Mouse (Mus musculus): ENCODE results near the gene Prkch. TPM values are rescaled to one million over a fixed set of nuclear protein-coding genes. Genes with fewer than 3 reads are reported as not detected.
"Not testable (repeated sequence)": the region's sequence is repeated elsewhere in the genome, so short reads cannot be mapped to it uniquely, and the experiment has no call there.

Gene Prkch
- 5.6 and 6.5 TPM in 2 replicates for polyA plus RNA-seq (2015; fragmentation: Nextera tagmentation; extraction: Ambion mirVana)

GRCm38 (mm10) chr12:73584610-73585240 lies at the start of gene Prkch:
TSS of gene Prkch (plus strand) at chr12:73584796.
- H3K36me3 ChIP-seq, result no peaks in the 10 kb centered on the region
- no peaks in the 10 kb centered on the region for H3K9me3 ChIP-seq
- H3K4me2 ChIP-seq, result peak within 1 kb of the TSS; percentile 92
- peak within 1 kb of the TSS; percentile 84 for H3K27ac ChIP-seq
- peaks cover 50% of the 10 kb centered on the region for H3K27me3 ChIP-seq
- peak within 1 kb of the TSS; percentile 70 for H3K4me3 ChIP-seq
- peak within 1 kb of the TSS; percentile 82 for H3K9ac ChIP-seq
- ATAC-seq (ENCODE audit: low FRiP score), result peak; percentile 89
- H3K4me1 ChIP-seq (replicated peaks), result peaks cover 20% of the 10 kb centered on the region
- under 1% methylated on average over 60 of the region's 61 CpGs for WGBS

DNA sequence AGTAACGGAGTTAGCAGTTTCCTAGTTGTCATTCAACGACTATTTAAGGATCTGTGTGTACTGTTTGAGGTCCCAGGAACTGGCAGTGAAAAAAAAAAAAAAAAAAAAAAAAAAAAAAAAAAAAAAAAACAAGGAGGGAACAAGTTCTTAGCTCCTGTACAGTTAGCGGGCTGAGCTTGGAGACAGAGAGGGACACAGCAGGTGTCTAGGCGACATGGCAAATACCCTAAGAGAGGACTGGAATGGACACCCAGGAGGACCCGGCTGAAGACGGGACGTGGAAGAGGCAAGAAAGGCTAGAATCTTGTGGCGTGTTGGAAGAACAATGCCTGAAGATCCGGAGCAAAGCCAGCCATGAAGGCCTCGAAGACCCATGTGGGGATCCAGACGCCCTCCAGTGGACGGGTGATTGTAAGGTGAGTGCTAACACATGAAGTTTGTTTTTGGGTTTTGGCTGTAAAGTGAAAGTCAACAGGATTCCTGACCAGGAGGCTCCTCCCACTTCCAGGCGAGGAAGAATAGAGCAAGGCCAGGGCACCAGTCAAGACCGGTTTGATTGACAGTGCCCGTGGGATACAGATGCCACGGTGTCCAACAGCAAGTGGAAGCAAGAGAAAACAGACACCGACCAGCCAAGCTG lies 47.0 kb upstream of the Prkch start:
- Histone ChIP-seq H3K4me3 (no peak overlapping the region), H3K36me3 (no peaks in the 10 kb centered on the region), H3K9ac (no peak overlapping the region), H3K9me3 (no peaks in the 10 kb centered on the region), H3K4me2 (0 out of 2 replicates have a peak overlapping the region, but pooled peaks have one; percentile 19), H3K4me1 (replicated peaks) (no peaks in the 10 kb centered on the region), H3K27ac (no peak overlapping the region), H3K27me3 (peaks cover 23% of the 10 kb centered on the region)
- 29% methylated on average over 17 of the region's 17 CpGs for whole genome bisulfite sequencing
- ATAC-seq (ENCODE audit: low FRiP score), result no peak

DNA sequence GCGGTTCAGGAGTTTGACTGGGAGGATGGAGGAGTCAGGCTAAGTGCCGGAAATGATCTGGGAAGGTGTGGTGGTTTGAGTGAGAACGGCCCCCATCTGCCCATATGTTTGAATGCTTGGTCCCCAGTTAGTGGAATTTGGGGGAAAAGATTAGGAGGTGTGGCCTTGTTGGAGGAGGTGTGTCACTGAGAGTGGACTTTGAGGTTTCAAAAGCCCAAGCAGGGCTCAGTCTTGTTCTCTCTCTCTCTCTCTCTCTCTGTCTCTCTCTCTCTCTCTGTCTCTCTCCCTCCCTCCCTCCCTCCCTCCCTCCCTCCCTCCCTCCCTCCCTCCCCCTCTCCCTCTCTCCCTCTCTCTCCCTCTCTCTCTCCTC lies 46.5 kb upstream of the Prkch start:
- Histone ChIP-seq H3K4me2 (0 out of 2 replicates have a peak overlapping the region, but pooled peaks have one; percentile 19), H3K27me3 (peaks cover 28% of the 10 kb centered on the region)
- WGBS, result 43% methylated on average over 3 of the region's 3 CpGs
- not testable (repeated sequence) for H3K4me1 ChIP-seq (replicated peaks); H3K27ac ChIP-seq; H3K4me3 ChIP-seq; H3K36me3 ChIP-seq; H3K9me3 ChIP-seq; H3K9ac ChIP-seq; ATAC-seq (ENCODE audit: low FRiP score)

- no peak overlapping the region for H3K4me3 ChIP-seq
- H3K9ac ChIP-seq, result no peak overlapping the region
- no peak overlapping the region for H3K4me2 ChIP-seq
- H3K27ac ChIP-seq, result no peak overlapping the region
- no peak for ATAC-seq (ENCODE audit: low FRiP score)
- WGBS, result 46% methylated on average over 2 of the region's 2 CpGs
- no peaks in the 10 kb centered on the region for H3K36me3 ChIP-seq
- no peaks in the 10 kb centered on the region for H3K9me3 ChIP-seq
- H3K27me3 ChIP-seq, result peaks cover 37% of the 10 kb centered on the region
- H3K4me1 ChIP-seq (replicated peaks), result no peaks in the 10 kb centered on the region
Measured at GRCm38 (mm10) chr12:73539151-73539550, 45.4 kb upstream of the Prkch start.

DNA sequence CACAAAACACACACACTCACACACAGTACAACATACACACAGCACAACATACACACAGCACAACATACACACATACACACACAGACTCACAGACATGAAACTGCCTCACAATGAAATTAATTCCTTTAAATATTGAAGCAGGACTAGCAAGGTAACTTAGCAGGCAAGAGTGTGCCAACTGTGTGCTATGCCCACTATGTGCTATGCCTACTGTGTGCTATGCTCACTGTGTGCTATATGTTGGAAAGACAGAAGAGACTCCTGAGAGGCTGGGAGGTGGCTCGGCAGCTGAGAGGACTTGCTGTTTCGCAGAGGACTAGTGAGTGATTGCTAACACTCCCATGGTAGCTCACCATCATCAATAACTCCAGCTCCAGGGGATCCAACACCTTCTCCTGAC lies 44.2 kb upstream of the Prkch start:
- Histone ChIP-seq H3K9ac (no peak overlapping the region), H3K4me1 (replicated peaks) (peaks cover 3% of the 10 kb centered on the region; the same call in 1 of the 2 replicates), H3K27me3 (peaks cover 49% of the 10 kb centered on the region), H3K4me2 (no peak overlapping the region), H3K27ac (no peak overlapping the region), H3K9me3 (no peaks in the 10 kb centered on the region), H3K4me3 (no peak overlapping the region), H3K36me3 (no peaks in the 10 kb centered on the region)
- WGBS, result 91% methylated on average over 2 of the region's 2 CpGs
- ATAC-seq (ENCODE audit: low FRiP score), result no peak

- no peaks in the 10 kb centered on the region for H3K9me3 ChIP-seq
- no peak for ATAC-seq (ENCODE audit: low FRiP score)
- no peaks in the 10 kb centered on the region for H3K36me3 ChIP-seq
- peaks cover 74% of the 10 kb centered on the region for H3K27me3 ChIP-seq
- H3K27ac ChIP-seq, result no peak overlapping the region
- H3K9ac ChIP-seq, result no peak overlapping the region
- H3K4me1 ChIP-seq (replicated peaks), result peaks cover 13% of the 10 kb centered on the region
- H3K4me2 ChIP-seq, result no peak overlapping the region
- H3K4me3 ChIP-seq, result no peak overlapping the region
- WGBS, result 93% methylated on average over 5 of the region's 5 CpGs
Measured at GRCm38 (mm10) chr12:73543191-73543590, 41.4 kb upstream of the Prkch start.

DNA sequence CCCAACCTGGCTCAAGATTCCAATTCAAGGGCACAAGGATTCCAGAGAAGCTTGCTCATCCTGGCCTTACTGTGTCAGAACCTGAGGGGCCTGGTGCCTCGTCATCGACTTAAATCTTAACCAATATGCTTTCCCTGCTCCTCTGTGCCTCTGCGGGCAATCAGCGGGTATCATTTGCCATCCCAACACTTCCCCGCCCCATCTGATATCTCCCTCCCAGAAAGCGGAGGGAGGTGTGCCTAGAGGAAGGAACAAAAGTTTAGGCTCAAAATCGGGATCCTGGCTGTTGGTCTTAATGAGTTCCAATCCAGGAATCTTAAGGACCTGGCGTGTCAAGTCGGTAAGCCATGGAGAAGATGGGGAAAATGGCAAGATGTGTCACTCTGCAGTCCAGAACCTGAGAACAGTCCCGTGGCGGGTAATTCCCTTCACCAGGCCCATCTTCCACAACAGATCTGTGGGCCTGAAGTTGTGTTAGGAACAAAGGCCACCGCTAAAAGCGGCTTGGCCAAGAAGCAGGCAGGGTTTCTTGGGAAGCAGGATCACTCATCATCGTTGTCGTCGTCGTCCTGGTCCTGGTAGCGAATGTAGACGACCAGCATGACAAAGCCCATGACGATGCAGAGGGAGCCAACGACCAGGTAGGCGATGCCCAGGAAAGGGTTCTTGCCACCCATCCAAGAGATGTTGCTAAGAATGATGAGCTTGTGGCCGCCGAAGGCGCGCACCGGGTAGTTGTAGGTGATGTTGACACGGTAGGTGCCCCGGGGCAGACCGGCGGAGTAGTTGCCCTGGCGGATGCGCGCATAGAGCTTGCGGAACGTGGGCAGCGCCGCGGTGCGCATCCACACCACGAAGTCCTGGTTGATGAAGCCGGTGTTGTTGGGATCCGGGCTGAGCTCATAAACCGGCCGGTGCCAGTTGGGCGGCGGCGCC lies 39.6 kb upstream of the Prkch start:
- WGBS, result 17% methylated on average over 48 of the region's 48 CpGs
- peak; percentile 46; the same call in 1 of the 2 replicates for ATAC-seq (ENCODE audit: low FRiP score)
- no peaks in the 10 kb centered on the region for H3K36me3 ChIP-seq
- H3K4me1 ChIP-seq (replicated peaks), result peaks cover 13% of the 10 kb centered on the region
- peak overlapping the region; percentile 42 for H3K4me3 ChIP-seq
- H3K27ac ChIP-seq, result no peak overlapping the region
- 0 out of 2 replicates have a peak overlapping the region, but pooled peaks have one; percentile 49 for H3K9ac ChIP-seq
- H3K27me3 ChIP-seq, result peaks cover 90% of the 10 kb centered on the region
- no peaks in the 10 kb centered on the region for H3K9me3 ChIP-seq
- peak overlapping the region; percentile 56 for H3K4me2 ChIP-seq

- peaks cover 95% of the 10 kb centered on the region for H3K27me3 ChIP-seq
- peak; percentile 73 for ATAC-seq (ENCODE audit: low FRiP score)
- peak overlapping the region; percentile 56 for H3K4me2 ChIP-seq
- H3K36me3 ChIP-seq, result no peaks in the 10 kb centered on the region
- H3K9ac ChIP-seq, result peak overlapping the region; percentile 49; the same call in 1 of the 2 replicates
- H3K27ac ChIP-seq, result no peak overlapping the region
- H3K4me3 ChIP-seq, result peak overlapping the region; percentile 42
- WGBS, result 1% methylated on average over 55 of the region's 55 CpGs
- H3K4me1 ChIP-seq (replicated peaks), result peaks cover 13% of the 10 kb centered on the region
- no peaks in the 10 kb centered on the region for H3K9me3 ChIP-seq
Measured at GRCm38 (mm10) chr12:73545672-73546085, 38.9 kb upstream of the Prkch start.

GRCm38 (mm10) chr12:73546086-73546711 lies 38.4 kb upstream of the Prkch start, which contains the start of gene Tmem30b:
TSS of gene Tmem30b (minus strand) at chr12:73546392.
- peaks cover 96% of the 10 kb centered on the region for H3K27me3 ChIP-seq
- H3K36me3 ChIP-seq, result no peaks in the 10 kb centered on the region
- 4% methylated on average over 53 of the region's 61 CpGs for WGBS
- H3K9ac ChIP-seq, result peak within 1 kb of the TSS; percentile 49; the same call in 1 of the 2 replicates
- H3K4me1 ChIP-seq (replicated peaks), result peaks cover 13% of the 10 kb centered on the region
- H3K27ac ChIP-seq, result no peak within 1 kb of the TSS
- peak; percentile 65 for ATAC-seq (ENCODE audit: low FRiP score)
- H3K9me3 ChIP-seq, result no peaks in the 10 kb centered on the region
- H3K4me3 ChIP-seq, result peak within 1 kb of the TSS; percentile 42
- peak within 1 kb of the TSS; percentile 56 for H3K4me2 ChIP-seq

- no peak for ATAC-seq (ENCODE audit: low FRiP score)
- Histone ChIP-seq H3K36me3 (no peaks in the 10 kb centered on the region), H3K9ac (no peak overlapping the region), H3K27me3 (peaks cover 92% of the 10 kb centered on the region), H3K4me2 (no peak overlapping the region), H3K9me3 (no peaks in the 10 kb centered on the region), H3K4me3 (no peak overlapping the region), H3K27ac (no peak overlapping the region), H3K4me1 (replicated peaks) (peaks cover 13% of the 10 kb centered on the region)
- WGBS, result 38% methylated on average over 10 of the region's 10 CpGs
Measured at GRCm38 (mm10) chr12:73547646-73548045, 37.0 kb upstream of the Prkch start.

DNA sequence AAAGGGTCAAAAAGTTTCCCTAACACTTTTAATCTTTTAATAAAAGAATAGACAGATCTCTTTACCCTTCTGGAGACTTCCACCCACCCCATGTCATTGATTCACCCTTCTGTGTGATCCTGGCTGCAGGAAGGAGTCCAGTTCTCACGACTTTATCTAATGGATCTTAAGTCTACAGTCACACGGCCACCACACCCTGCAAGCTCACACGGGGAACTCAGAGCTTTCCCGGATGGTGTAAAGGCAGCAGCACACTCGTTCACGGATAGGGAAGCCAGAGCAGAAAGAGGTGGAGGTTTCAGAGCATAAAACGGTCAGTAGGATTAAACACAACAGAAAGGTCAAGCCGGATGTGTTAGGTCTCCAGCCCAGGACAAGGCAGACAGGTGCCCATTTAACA lies 36.3 kb upstream of the Prkch start:
- WGBS, result 80% methylated on average over 8 of the region's 8 CpGs

More for the DNA sequence above, 36.3 kb upstream of the Prkch start:
- Histone ChIP-seq H3K4me1 (replicated peaks) (peaks cover 13% of the 10 kb centered on the region), H3K4me3 (no peak overlapping the region), H3K27me3 (peaks cover 92% of the 10 kb centered on the region), H3K9me3 (no peaks in the 10 kb centered on the region), H3K36me3 (no peaks in the 10 kb centered on the region), H3K4me2 (no peak overlapping the region), H3K27ac (no peak overlapping the region), H3K9ac (no peak overlapping the region)
- ATAC-seq (ENCODE audit: low FRiP score), result no peak

Measured in hindbrain, embryonic 13.5 days (tissue).